Mouse (Mus musculus) myocyte (in vitro differentiated cells): ENCODE results near the gene Tanc2. TPM values are rescaled to one million over a fixed set of nuclear protein-coding genes. Genes with fewer than 3 reads are reported as not detected.

Experiments
- H3K27me3 ChIP-seq: one replicate; pipeline ENCODE4 v1.6.1; 2011; ENCODE audit not compliant: control insufficient read depth, insufficient read depth, insufficient read length
- H3K36me3 ChIP-seq: one replicate; pipeline ENCODE4 v1.6.1; 2011; ENCODE audit not compliant: control insufficient read depth, insufficient read depth
- H3K4me2 ChIP-seq: one replicate; pipeline ENCODE4 v1.6.1; 2011; ENCODE audit warnings: low read depth, control low read depth
- H3K4me3 ChIP-seq: one replicate; pipeline ENCODE4 v1.5.1; 2011; ENCODE audit warnings: mild to moderate bottlenecking, control low read depth, moderate library complexity
- H3K79me2 ChIP-seq: one replicate; pipeline ENCODE4 v1.6.1; 2011; ENCODE audit not compliant: control insufficient read depth, insufficient read depth
- H3ac ChIP-seq: one replicate; pipeline ENCODE4 v1.6.1; 2011; ENCODE audit not compliant: control insufficient read depth, insufficient read length
- CEBPB ChIP-seq: IDR thresholded peaks from 2 replicates; pipeline ENCODE4 v1.6.1; 2011; ENCODE audit warnings: mild to moderate bottlenecking, moderate library complexity; ENCODE audit not compliant: poor library complexity, insufficient read depth, severe bottlenecking
- E2F4 ChIP-seq: IDR thresholded peaks from one replicate; pipeline ENCODE4 v1.6.1; 2011; ENCODE audit warnings: mild to moderate bottlenecking, control low read depth, moderate library complexity; ENCODE audit not compliant: insufficient read depth
- MAX ChIP-seq: IDR thresholded peaks from one replicate; pipeline ENCODE4 v1.6.1; 2011; ENCODE audit warnings: low read depth, mild to moderate bottlenecking, control low read depth
- MYOD1 ChIP-seq, 3 experiments: IDR thresholded peaks; one replicate each; pipeline ENCODE4 v1.6.1; 2011; ENCODE audit warnings: control low read depth in 2 of 3, low read depth in 2 of 3, mild to moderate bottlenecking in 2 of 3, moderate library complexity in 1 of 3; ENCODE audit not compliant: insufficient read length in 2 of 3, control insufficient read depth in 1 of 3
- MYOG ChIP-seq, 3 experiments: IDR thresholded peaks; one replicate each; pipeline ENCODE4 v1.6.1; 2011; ENCODE audit warnings: control low read depth in 2 of 3, low read depth in 2 of 3, mild to moderate bottlenecking in 2 of 3; ENCODE audit not compliant: insufficient read length in 2 of 3, control insufficient read depth in 1 of 3, insufficient read depth in 1 of 3
- POLR2A ChIP-seq: IDR thresholded peaks from one replicate; pipeline ENCODE4 v1.6.1; 2011; ENCODE audit warnings: low read depth, mild to moderate bottlenecking, control low read depth, moderate library complexity; ENCODE audit not compliant: insufficient read length
- POLR2AphosphoS2 ChIP-seq: IDR thresholded peaks from one replicate; pipeline ENCODE4 v1.6.1; 2011; ENCODE audit warnings: low read depth, control low read depth; ENCODE audit not compliant: insufficient read length
- REST ChIP-seq: IDR thresholded peaks from one replicate; pipeline ENCODE4 v1.6.1; 2011; ENCODE audit warnings: mild to moderate bottlenecking, control low read depth, moderate library complexity; ENCODE audit not compliant: insufficient read depth, insufficient read length
- SRF ChIP-seq: IDR thresholded peaks from one replicate; pipeline ENCODE4 v1.6.1; 2011; ENCODE audit warnings: low read depth; ENCODE audit not compliant: control insufficient read depth, insufficient read length
- TCF12 ChIP-seq: IDR thresholded peaks from one replicate; pipeline ENCODE4 v1.6.1; 2011; ENCODE audit warnings: mild to moderate bottlenecking, control low read depth; ENCODE audit not compliant: poor library complexity, insufficient read depth, severe bottlenecking
- TCF3 ChIP-seq: IDR thresholded peaks from one replicate; pipeline ENCODE4 v1.6.1; 2011; ENCODE audit warnings: low read depth, control low read depth; ENCODE audit not compliant: insufficient read length
- USF1 ChIP-seq: IDR thresholded peaks from one replicate; pipeline ENCODE4 v1.6.1; 2011; ENCODE audit warnings: low read depth, mild to moderate bottlenecking, control low read depth, moderate library complexity
- polyA plus RNA-seq: library from polyadenylated mRNA; unstranded; fragments of >200 nt; fragmentation: generic; extraction: Trizol; gene quantifications from one replicate; pipeline ENCODE4 v1.2.1, GENCODE M21; 2012; ENCODE audit warnings: missing spikeins

The Tanc2 gene
- polyA plus RNA-seq, 1 experiment = 8.0 TPM

- Histone ChIP-seq H3K4me3 (no peak overlapping the region), H3K79me2 (no peaks in the 10 kb centered on the region), H3K36me3 (no peaks in the 10 kb centered on the region), H3K4me2 (no peak overlapping the region), H3ac (no peak overlapping the region), H3K27me3 (peaks cover 46% of the 10 kb centered on the region)
- TF ChIP-seq POLR2AphosphoS2 (no peak), MYOG (IDR thresholded peaks at IDR 0.05; ENCODE audit: control insufficient read depth in 1 of 3, insufficient read depth in 1 of 3, insufficient read length in 2 of 3, low read depth in 2 of 3) (no peak), POLR2A (no peak), USF1 (no peak), TCF3 (no peak), MAX (no peak), MYOD1 (IDR thresholded peaks at IDR 0.05; ENCODE audit: control insufficient read depth in 1 of 3, insufficient read length in 2 of 3, low read depth in 2 of 3) (no peak), TCF12 (no peak), CEBPB (no peak), REST (no peak), E2F4 (no peak), SRF (no peak)
Measured at GRCm38 (mm10) chr11:105969516-105969915, 379.7 kb downstream of the Tanc2 start.

DNA sequence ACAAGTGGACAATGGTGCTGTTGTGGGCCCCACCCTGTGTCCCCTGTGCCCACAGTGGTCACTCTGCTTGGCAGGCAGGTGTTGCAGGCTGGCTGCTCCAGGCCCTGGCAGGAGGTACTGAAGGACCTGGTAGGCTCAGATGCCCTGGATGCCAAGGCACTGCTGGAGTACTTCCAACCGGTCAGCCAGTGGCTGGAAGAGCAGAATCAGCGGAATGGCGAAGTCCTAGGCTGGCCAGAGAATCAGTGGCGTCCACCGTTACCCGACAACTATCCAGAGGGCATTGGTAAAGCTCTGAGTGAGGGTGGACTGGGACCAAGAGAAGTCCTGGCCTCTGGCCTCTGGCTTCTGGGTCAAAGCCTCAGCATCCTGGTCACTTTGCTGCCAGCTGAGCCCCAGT lies 384.8 kb downstream of the Tanc2 start:
- no peak overlapping the region for H3ac ChIP-seq
- peaks cover 25% of the 10 kb centered on the region for H3K27me3 ChIP-seq
- H3K36me3 ChIP-seq = no peaks in the 10 kb centered on the region
- H3K4me3 ChIP-seq = no peak overlapping the region
- H3K79me2 ChIP-seq = no peaks in the 10 kb centered on the region
- no peak overlapping the region for H3K4me2 ChIP-seq
- TF ChIP-seq MAX (no peak), USF1 (no peak), TCF12 (no peak)

GRCm38 (mm10) chr11:105975050-105975449 lies 385.3 kb downstream of the Tanc2 start:
- Histone ChIP-seq H3ac (no peak overlapping the region), H3K4me3 (no peak overlapping the region), H3K79me2 (no peaks in the 10 kb centered on the region), H3K4me2 (no peak overlapping the region), H3K36me3 (no peaks in the 10 kb centered on the region), H3K27me3 (peaks cover 25% of the 10 kb centered on the region)
- TF ChIP-seq USF1 = peak; percentile 33
- TF ChIP-seq TCF3 = no peak
- TF ChIP-seq TCF12 = no peak

DNA sequence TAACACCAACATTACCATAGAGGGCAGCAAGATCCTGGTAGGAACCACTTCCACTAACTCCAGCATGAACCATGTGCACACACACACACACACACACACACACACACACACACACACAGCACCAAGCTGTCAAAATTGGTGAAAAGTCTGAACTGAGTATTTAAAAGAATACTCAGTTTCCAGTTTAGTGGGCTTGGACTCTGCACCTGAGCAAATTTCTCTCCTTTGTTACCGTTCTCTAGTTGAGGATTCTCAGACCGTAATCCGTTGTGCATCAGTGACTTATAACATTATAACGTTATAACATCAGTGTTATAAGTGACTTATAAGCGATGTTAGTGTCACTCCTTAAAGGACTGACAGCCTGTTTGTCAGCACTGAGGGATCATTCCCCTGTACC lies 385.9 kb downstream of the Tanc2 start:
- Histone ChIP-seq H3K4me3 (no peak overlapping the region), H3K79me2 (no peaks in the 10 kb centered on the region), H3K36me3 (no peaks in the 10 kb centered on the region), H3K27me3 (peaks cover 25% of the 10 kb centered on the region), H3ac (no peak overlapping the region), H3K4me2 (no peak overlapping the region)
- TF ChIP-seq CEBPB = no peak
- TF ChIP-seq TCF12 = no peak

GRCm38 (mm10) chr11:105978232-105978631 lies 388.4 kb downstream of the Tanc2 start:
- Histone ChIP-seq H3K27me3 (peaks cover 15% of the 10 kb centered on the region), H3K79me2 (no peaks in the 10 kb centered on the region), H3ac (no peak overlapping the region), H3K36me3 (no peaks in the 10 kb centered on the region), H3K4me2 (no peak overlapping the region), H3K4me3 (no peak overlapping the region)
- no peak for TF ChIP-seq USF1
- no peak for TF ChIP-seq POLR2AphosphoS2
- TF ChIP-seq REST = no peak
- TF ChIP-seq SRF = no peak
- TF ChIP-seq MYOG (IDR thresholded peaks at IDR 0.05; ENCODE audit: control insufficient read depth in 1 of 3, insufficient read depth in 1 of 3, insufficient read length in 2 of 3, low read depth in 2 of 3) = no peak
- TF ChIP-seq TCF3 = no peak
- TF ChIP-seq CEBPB = no peak
- TF ChIP-seq POLR2A = no peak

DNA sequence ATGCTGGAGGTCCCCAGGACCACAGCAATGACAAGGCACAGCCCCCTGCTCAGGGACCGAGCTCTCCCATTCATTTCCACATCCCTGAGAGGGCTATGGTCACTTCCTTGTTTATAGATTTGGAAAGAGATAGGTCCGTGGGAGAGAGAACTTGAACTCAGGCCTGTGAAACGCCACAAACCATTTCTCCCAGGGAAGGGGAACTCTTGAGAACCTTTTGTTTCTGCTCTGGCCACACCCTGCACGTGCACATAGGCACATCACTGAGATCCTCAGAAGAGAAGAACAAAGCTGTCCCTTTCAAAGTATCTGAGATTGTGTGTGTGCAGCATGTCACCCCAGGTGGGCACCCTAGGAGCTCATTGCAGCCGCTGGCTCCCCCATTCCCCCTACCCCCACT lies 388.8 kb downstream of the Tanc2 start:
- Histone ChIP-seq H3K36me3 (no peaks in the 10 kb centered on the region), H3K27me3 (peaks cover 11% of the 10 kb centered on the region), H3K4me2 (no peak overlapping the region), H3K79me2 (no peaks in the 10 kb centered on the region), H3K4me3 (no peak overlapping the region), H3ac (no peak overlapping the region)
- TF ChIP-seq SRF = no peak
- no peak for TF ChIP-seq TCF12
- no peak for TF ChIP-seq MYOG (IDR thresholded peaks at IDR 0.05; ENCODE audit: control insufficient read depth in 1 of 3, insufficient read depth in 1 of 3, insufficient read length in 2 of 3, low read depth in 2 of 3)
- no peak for TF ChIP-seq USF1
- no peak for TF ChIP-seq TCF3
- TF ChIP-seq POLR2A = no peak
- TF ChIP-seq MYOD1 (IDR thresholded peaks at IDR 0.05; ENCODE audit: control insufficient read depth in 1 of 3, insufficient read length in 2 of 3, low read depth in 2 of 3) = no peak
- no peak for TF ChIP-seq REST
- no peak for TF ChIP-seq POLR2AphosphoS2
- no peak for TF ChIP-seq E2F4
- no peak for TF ChIP-seq MAX
- TF ChIP-seq CEBPB = no peak
